Mouse (Mus musculus) small intestine, adult 2 months (tissue): Measurements from ENCODE around the gene Ttc7. TPM values are rescaled to one million over a fixed set of nuclear protein-coding genes. Genes with fewer than 3 reads are reported as not detected.

Experiments used
- H3K27ac ChIP-seq: fragments of 200-500 bp; 2 replicates; pipeline ENCODE4 v1.5.1; 2012; ENCODE audit warnings: low read depth, low read length, control low read depth, inconsistent platforms; ENCODE audit not compliant: insufficient read depth
- H3K27me3 ChIP-seq: fragments of 200-500 bp; 2 replicates; pipeline ENCODE4 v1.6.1; 2012; ENCODE audit warnings: mild to moderate bottlenecking, moderate library complexity, low read length, inconsistent platforms; ENCODE audit not compliant: control insufficient read depth, insufficient read depth
- H3K36me3 ChIP-seq: fragments of 200-500 bp; 2 replicates; pipeline ENCODE4 v1.6.1; 2012; ENCODE audit warnings: mild to moderate bottlenecking, low read length, control low read depth, inconsistent platforms; ENCODE audit not compliant: control insufficient read depth, insufficient read depth
- H3K4me1 ChIP-seq: fragments of 200-500 bp; 2 replicates; pipeline ENCODE4 v1.6.1; 2012; ENCODE audit warnings: low read length, inconsistent platforms, mixed read lengths; ENCODE audit not compliant: control insufficient read depth, insufficient read depth, insufficient read length
- H3K4me3 ChIP-seq: fragments of 200-500 bp; 2 replicates; pipeline ENCODE4 v1.5.1; 2012; ENCODE audit warnings: low read depth, mild to moderate bottlenecking, control low read depth, inconsistent platforms, low read length, moderate library complexity
- CTCF ChIP-seq: fragments of 200-500 bp; IDR thresholded peaks from 2 replicates; pipeline ENCODE4 v1.5.1; 2012; ENCODE audit warnings: low read depth, mild to moderate bottlenecking, control low read depth, inconsistent platforms, low read length, moderate library complexity, mixed read lengths; ENCODE audit not compliant: insufficient replicate concordance, insufficient read length; ENCODE audit errors: extremely low read depth
- POLR2A ChIP-seq: fragments of 200-500 bp; IDR thresholded peaks from 2 replicates; pipeline ENCODE4 v1.6.1; 2012; ENCODE audit warnings: low read depth, mild to moderate bottlenecking, control low read depth, inconsistent platforms, low read length, moderate library complexity
- whole genome bisulfite sequencing: fragments of 180-500 bp; shearing (Covaris S2); methylation state at CpG from one replicate; pipeline ENCODE4 v1.1.7; 2018; 5-methylcytosine and 5-hydroxymethylcytosine counted together
- polyA plus RNA-seq: library from polyadenylated mRNA; depleted of rRNA; stranded (reverse); fragments of >200 nt; gene quantifications from 2 replicates; pipeline ENCODE4 v1.2.3, GENCODE M21; 2012

Gene Ttc7
- polyA plus RNA-seq, 1 experiment = 289 TPM

DNA sequence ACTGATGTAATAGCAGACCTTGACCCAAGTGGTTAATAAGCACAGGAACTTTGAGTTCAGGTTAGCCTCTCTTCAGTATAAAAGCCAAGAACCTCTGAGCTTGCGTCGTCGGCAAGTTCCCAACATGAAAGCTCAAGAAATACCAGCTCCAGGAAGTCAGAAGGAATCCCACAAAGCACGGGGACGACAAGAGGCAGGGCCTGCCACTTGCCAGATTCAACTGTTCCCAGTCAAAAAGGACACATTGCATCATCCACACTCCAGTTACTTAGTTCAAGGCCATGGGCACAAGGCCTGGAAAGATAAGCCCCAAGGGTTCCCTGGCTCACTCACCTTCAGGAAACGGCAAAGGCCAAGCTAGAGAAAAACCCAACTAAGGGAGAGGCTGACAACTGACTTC, 19.3 kb upstream of the Ttc7 start:
- Histone ChIP-seq H3K27ac (peak overlapping the region; percentile 94), H3K36me3 (peaks cover 20% of the 10 kb centered on the region), H3K4me1 (peaks cover 22% of the 10 kb centered on the region), H3K27me3 (no peaks in the 10 kb centered on the region), H3K4me3 (peak overlapping the region; percentile 63)
- WGBS = 25% methylated on average over 6 of the region's 6 CpGs
- TF ChIP-seq CTCF = no peak
- TF ChIP-seq POLR2A = no peak

DNA sequence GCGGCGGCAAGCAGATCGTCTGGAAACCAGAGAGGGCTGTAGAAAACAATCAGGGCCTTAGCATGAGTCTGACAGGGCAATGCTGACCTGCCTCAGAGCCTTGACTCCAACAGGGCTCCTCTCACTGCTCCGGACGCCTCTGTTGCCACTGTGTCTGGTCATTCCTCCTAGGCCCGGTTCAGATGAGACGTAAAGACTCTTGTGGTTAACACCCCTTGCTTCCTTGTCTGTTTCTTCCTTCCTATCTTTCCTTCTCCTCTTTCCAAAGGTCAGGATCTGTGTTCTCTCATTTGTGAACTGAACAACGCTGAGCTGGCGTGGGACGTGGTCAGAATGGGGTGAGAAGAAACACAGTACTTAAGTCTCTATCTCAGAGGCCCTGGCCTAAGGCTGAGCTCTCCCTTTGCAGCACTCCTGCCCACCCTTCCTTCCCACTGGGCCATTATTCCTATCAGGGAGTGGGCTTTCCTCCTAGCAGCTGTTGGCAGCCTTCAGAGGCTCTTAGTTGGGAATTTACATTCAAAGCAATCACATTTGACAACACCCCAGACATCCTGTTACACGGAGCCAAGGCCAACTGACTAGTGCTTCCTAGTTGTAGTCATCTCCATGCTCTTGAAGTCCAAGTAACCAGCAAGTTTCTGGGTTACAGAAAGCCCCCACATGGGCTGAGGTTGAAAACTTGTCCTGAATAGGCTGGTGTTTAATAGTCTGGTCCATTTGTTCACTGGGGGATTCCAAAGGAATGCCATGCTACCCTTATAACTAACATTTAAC, 18.4 kb upstream of the Ttc7 start:
- H3K4me3 ChIP-seq = peak overlapping the region; percentile 76
- 40% methylated on average over 11 of the region's 11 CpGs for WGBS
- H3K36me3 ChIP-seq = peaks cover 14% of the 10 kb centered on the region
- peak overlapping the region; percentile 94 for H3K27ac ChIP-seq
- H3K4me1 ChIP-seq = peaks cover 18% of the 10 kb centered on the region; the same call in 1 of the 2 replicates
- TF ChIP-seq CTCF (no peak), POLR2A (peak; percentile 72; the same call in 1 of the 2 replicates)
- no peaks in the 10 kb centered on the region for H3K27me3 ChIP-seq

DNA sequence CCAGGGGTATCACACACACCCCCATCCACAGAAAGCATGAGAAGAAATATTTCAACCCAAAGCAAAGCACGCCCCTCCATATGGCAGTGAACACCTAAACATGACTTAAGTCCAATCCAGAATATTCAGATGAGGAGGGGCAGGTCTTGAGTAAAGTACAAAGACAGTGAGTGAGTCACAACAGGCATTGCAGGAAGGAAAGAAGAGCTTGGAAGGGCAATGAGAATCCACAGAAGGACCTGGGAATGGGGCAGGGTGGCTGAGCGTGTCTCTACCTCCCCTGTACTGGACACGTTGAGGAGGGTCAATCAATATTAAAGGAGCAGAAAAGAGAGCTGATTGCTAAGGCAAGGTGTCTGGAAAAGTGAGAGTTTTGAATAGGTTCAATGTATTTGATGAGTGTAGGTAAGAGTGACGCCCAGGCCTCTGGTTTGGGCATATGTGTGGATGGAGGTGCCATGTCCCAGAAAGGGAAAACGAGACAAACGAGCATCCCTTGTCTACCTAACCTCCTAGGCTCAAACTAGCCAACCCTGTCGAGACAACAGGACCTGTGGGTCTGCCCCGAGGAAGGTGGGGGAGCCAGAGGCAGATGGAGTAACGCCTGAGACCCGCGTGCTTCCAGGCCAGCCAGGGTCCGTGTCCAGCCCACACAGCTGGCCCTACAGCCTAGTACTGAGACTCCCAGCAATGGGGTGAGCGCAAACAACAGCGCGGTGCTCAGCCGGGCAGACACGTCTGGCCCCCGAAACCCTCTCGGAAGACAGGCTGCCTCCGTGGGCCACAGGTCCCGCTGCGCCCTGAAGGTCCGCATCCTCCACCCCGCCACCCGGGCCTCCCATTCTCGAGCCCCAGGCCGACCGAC, 17.5 kb upstream of the Ttc7 start:
- TF ChIP-seq CTCF = no peak
- peak; percentile 75 for TF ChIP-seq POLR2A
- H3K27ac ChIP-seq = peak overlapping the region; percentile 94
- peaks cover 18% of the 10 kb centered on the region; the same call in 1 of the 2 replicates for H3K4me1 ChIP-seq
- WGBS = 2% methylated on average over 28 of the region's 28 CpGs
- H3K4me3 ChIP-seq = peak overlapping the region; percentile 76
- H3K36me3 ChIP-seq = peaks cover 9% of the 10 kb centered on the region
- H3K27me3 ChIP-seq = no peaks in the 10 kb centered on the region

DNA sequence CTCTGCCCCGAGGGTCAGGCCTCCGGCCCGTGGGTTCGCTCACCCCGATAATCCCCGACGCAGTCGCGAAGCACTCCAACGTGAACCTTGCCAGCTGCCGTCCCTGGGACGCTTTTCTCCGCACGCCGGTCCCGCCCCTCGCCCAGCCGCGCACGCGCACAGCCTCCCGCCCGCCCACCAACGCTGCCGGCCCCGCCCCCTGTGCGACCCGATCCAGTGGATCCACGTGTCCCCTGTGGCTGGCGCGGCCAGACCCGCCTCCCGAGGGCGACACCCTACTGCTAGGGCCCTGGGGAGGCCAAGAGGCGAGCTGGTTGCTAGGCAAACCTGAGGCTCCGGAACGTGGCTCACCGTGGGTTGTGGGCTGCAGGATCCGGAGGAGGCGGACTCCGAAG, 16.9 kb upstream of the Ttc7 start, which contains the start of gene Mcfd2:
Mcfd2 (minus strand) TSS at position 144 of the 395 bp plus-strand sequence.
- H3K4me3 ChIP-seq = peak within 1 kb of the TSS; percentile 76
- TF ChIP-seq POLR2A = peak; percentile 92
- no peak for TF ChIP-seq CTCF
- H3K36me3 ChIP-seq = 0 out of 2 replicates have a peak, but pooled peaks cover 3% of the 10 kb centered on the region
- H3K27ac ChIP-seq = peak within 1 kb of the TSS; percentile 94
- under 1% methylated on average over 41 of the region's 41 CpGs for WGBS
- H3K4me1 ChIP-seq = peaks cover 17% of the 10 kb centered on the region; the same call in 1 of the 2 replicates
- H3K27me3 ChIP-seq = no peaks in the 10 kb centered on the region

DNA sequence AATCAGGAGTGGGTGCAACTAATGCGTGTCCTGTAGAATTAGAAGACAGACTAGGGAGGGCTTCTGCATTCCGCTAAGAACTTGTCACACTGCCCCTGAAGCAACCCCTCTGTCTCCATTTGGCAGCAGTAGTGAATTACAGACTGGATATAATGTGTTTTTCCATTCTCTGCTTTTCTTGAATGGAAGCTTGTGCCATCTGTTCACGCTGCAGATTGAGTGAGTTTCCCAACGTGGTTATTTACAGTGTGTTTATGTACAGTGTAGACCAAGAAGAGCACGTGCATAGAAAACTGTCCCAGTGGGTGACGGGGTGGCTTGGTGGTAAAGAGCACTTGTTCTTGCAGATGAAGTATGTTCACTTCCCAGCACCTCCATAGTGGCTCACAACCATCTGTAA, 13.2 kb upstream of the Ttc7 start:
- Histone ChIP-seq H3K27me3 (no peaks in the 10 kb centered on the region), H3K4me1 (no peaks in the 10 kb centered on the region), H3K4me3 (no peak overlapping the region), H3K36me3 (no peaks in the 10 kb centered on the region), H3K27ac (no peak overlapping the region)
- 78% methylated on average over 6 of the region's 6 CpGs for WGBS
- TF ChIP-seq POLR2A (no peak), CTCF (no peak)

DNA sequence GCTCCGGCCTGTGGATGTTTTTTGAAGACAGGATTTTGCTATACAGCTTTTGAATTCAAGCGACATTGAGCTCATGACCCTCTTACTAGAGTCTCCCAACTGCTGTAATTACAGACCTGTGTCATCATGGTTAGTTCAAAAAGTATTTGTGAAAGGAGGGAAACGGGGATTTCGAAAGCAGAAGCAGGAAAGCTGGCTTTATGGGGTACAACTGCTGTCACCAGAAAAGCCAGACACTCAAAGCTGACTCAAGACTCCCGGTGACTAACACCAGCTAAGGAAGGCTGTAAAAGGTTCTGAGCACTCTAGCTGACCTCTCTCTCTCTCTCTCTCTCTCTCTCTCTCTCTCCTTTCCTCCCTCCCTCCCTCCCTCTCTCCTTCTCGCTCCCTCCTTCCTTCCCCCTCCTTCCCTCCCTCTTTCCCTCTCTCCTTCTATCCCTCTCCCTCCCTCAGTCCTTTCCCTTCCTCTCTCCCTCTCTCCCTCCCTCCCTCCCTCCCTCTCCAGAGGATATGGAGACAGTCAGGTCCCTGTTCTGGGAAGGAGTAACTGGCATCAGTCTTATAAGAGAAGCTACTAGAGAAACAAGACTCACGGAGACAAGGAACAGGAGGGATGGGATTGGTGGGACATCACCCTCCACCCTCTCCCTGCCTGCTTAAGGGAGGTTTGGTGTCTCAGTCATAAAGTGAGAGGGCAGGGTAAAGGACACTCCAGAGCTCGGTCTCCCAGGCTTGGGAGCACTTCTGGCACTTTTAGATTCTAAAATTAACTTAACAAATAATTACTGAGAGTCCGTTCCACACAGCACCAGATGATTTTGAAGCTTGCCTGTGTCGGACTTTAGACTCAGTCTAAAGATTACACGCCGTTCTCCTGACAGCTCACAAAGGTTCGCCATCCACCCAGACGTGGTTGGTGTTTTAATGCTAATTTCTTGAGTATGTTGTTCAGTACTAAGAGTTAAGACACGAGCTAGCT, 7.0 kb upstream of the Ttc7 start:
- WGBS = 27% methylated on average over 15 of the region's 15 CpGs

More for the DNA sequence above, 7.0 kb upstream of the Ttc7 start:
- no peaks in the 10 kb centered on the region for H3K36me3 ChIP-seq
- H3K4me1 ChIP-seq = peaks cover 8% of the 10 kb centered on the region; the same call in 1 of the 2 replicates
- no peak overlapping the region for H3K4me3 ChIP-seq
- H3K27ac ChIP-seq = peak overlapping the region; percentile 50; the same call in 1 of the 2 replicates
- no peaks in the 10 kb centered on the region for H3K27me3 ChIP-seq
- TF ChIP-seq CTCF = no peak
- no peak for TF ChIP-seq POLR2A
